Mouse (Mus musculus) thymus, postnatal 0 days (tissue): Measurements from ENCODE around the gene Rimklb. TPM values are rescaled to one million over a fixed set of nuclear protein-coding genes. Genes with fewer than 3 reads are reported as not detected.
"Not testable (repeated sequence)": the region's sequence is repeated elsewhere in the genome, so short reads cannot be mapped to it uniquely, and the experiment has no call there.

Source experiments
- DNase-seq: peaks from one replicate; pipeline ENCODE4 v3.0.0-alpha.2; 2015; ENCODE audit warnings: low spot score
- polyA plus RNA-seq: library from polyadenylated mRNA; unstranded; fragments of >200 nt; fragmentation: Nextera tagmentation; extraction: Ambion mirVana; gene quantifications from 2 replicates; pipeline ENCODE4 v1.2.1, GENCODE M21; 2015

The Rimklb gene
- polyA plus RNA-seq, 1 experiment from 2014 or later = 1.5 TPM

DNA sequence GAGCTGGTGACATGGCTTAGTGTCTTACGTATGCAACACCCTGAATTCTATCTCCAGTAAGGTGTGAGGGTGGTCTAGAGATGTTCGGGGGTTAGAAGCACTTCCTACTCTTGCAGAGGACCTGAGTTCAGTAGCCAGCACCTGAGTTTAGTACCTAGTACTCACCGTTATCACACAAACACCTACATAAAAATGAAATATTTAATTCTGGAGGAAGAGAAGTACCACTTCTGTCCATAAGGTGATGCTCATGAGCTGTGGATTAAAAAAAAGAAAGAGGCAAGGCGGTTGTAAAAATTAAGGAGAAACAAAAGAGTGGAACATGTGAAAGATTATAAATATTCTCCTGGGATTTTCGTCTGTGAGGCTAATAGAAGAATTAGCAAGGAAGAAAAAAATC lies 2.1 kb downstream of the Rimklb start:
- DNase-seq = peak; percentile 18

- no peak for DNase-seq
Measured at GRCm38 (mm10) chr6:122495082-122495881, 3.3 kb downstream of the Rimklb start.

DNA sequence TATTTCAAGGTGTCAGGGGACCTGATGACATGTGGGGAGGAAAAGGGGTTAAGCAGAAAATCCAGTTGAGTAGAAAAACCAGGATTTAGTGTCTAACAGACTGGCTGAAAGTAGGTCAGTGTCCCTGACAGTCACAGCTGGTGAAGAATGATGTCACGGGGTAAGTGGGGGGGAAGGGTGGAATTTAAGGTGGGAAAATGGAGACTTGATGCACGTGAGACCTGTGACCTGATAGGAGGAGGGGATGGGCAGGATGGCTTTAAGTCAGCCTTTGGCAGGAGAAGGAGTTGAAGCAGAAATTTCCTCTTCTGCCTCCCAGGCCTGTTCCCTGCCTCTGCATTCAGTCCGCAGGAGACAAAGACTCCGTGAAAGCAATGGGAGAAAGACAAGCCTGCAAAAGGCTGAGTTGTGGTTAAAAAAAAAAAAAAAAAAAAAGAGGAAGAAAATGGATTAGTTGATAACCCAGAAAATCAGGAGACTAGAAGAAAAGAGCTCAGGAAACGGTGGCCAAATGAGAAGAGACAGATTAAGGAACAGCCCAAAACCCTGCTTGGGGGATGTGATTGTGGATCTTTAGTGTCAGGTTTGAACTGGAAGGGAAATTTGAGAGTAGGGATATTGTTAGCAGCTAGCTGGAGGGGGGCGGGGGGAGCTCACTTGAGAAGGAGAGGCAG lies 4.6 kb downstream of the Rimklb start:
- DNase-seq = no peak

GRCm38 (mm10) chr6:122492479-122492878 lies 6.1 kb downstream of the Rimklb start:
- DNase-seq = no peak

GRCm38 (mm10) chr6:122491557-122491956 lies 7.0 kb downstream of the Rimklb start:
- DNase-seq = no peak

DNA sequence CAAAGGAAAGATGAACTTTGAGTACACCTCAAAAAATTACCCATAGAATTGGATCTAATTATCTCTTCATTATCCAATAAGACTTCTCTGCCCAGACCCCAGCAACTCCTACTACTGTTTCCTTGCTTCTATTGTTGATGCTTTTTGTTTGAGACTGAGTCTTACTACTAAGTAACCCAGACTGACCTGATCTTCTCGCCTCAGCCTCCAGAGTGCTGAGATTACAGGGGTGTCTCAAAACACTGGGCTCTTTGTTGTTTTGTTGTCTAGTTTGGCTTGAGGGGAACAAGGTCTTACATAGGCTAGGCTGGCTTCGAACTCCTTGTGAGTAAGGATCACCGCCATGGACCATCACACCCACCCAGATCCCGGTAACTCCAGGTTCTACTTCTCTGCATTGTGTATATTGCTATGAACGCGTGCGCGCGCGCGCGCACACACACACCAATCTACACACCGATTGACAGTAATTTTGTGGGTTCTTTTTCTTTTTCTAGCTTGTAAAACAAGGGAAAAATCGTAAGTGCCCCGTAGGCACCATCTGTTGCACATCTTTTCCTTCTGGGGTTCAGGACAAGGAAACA lies 7.5 kb downstream of the Rimklb start:
- DNase-seq = no peak

- DNase-seq = peak; percentile 41
Measured at GRCm38 (mm10) chr6:122486297-122487117, 12.1 kb downstream of the Rimklb start.

DNA sequence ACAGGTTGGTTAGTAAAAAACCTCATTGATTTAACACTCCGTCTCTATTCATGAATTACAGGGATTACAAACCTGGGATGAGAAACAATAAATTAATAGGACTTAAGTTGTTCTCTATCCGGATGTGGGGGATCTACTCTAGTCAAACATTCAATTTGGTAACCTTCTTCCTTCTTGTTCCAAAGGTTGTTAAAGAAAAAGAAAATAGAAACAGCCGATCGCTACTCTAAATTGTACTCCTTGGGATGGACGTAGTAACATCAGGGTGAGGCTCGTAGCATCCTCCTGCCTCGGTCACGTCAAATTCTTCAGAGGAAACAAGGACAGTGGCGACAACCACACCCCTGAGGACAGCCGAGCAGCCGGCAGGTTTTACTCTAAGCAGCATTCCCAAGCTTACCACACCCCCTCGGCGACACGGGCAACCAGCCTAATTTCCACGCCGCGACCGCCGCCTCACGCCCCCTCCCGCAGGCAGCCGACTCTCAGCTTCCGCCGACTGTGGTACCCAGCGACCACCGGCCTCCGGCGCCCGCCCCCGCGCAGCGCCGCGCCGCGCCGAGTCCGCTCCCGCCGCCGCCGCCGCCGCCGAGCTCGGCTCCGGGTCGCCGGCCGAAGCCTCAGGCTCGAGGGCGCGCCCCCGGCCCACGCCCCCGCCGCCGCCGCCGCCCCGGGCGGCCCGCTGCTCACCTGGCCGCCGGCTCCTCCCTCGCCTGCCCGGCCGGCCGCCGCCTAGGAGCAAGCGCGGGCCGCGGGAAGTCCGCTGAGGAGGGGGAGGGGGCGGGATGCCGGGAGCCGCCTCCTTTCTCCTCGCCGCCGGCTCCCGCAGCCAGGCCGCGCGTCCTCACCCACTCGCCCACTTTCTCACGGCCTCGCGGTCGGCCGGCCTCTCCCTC lies 12.9 kb downstream of the Rimklb start:
- no peak for DNase-seq

GRCm38 (mm10) chr6:122478062-122478461 lies 20.5 kb downstream of the Rimklb start:
- DNase-seq = no peak

DNA sequence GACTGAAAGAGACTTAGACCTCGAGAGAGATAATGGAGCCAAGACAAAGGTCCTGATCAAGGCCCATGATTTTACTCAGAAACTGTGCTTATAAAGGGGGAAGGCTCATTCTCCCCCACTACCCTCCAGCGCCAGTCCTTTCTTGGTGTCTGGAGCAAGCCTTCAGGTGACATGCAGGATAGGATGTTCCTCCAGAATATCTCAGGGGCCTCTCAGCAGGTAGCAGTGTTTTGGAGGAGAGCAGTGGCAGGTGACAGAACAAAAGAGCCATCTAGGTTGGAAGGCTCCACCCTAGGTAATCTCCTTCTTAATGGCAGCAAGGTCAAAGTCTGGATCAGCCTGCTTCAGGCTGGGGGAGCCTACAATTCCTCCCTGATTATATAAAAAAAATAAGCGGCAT lies 27.1 kb downstream of the Rimklb start:
- DNase-seq = not testable (repeated sequence)

GRCm38 (mm10) chr6:122470240-122470639 lies 28.3 kb downstream of the Rimklb start:
- no peak for DNase-seq

DNA sequence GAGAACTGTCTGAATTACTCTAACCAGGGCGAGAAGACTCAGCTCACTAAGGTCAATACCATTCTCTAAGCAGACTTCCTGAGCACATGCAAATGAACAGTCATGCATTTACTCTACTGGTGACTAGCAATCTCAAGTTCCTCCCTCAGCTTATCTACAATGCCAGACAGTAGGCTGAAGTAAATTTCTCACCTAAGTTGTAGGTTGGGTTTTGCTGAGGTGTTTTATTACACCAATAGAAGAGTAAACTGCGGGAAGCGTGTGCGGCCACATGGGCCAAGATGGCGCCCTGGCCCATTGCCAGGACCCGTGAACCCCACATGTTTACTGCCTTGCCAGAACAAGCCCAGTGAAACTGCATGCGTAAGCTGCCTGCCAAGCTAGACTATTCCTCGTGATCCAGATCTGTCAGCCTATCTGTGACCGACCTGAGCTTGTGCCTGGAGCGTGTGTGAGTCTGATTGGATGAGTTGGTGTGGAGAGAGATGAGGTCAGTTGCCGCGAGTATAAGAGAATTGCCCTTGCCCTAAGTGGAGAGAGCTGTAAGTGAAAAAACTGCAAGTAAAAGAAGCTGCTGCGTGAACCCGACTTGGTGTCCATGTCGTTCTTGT lies 29.4 kb downstream of the Rimklb start:
- no peak for DNase-seq

GRCm38 (mm10) chr6:122466092-122466713 lies 32.4 kb downstream of the Rimklb start:
- DNase-seq = no peak

DNA sequence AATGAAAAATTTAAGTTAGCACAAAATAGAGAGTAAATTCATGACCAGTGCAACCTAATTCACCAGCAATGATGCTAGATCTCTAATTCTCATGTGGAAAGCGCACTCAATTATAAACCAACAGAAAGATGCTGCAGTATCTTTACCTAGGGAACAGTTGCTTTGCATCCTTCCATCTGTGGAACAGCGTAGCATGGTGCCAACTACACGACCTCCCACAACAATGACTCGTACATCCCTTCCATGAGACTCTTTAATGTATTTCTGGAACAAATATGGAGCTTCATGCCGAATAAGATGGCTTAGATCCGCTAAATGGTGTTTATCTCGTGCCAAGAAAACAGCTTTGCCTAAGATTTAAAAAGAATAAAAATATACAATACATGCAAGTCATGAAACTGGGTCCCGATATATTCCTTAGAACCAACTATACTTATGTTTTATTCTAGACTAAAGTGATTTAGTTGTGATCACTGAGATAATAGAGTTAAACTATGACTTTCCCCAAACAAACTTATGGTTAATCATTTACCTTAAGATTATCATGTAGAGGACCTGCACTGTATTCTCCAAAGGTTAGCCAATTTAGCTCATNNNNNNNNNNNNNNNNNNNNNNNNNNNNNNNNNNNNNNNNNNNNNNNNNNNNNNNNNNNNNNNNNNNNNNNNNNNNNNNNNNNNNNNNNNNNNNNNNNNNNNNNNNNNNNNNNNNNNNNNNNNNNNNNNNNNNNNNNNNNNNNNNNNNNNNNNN lies 39.4 kb downstream of the Rimklb start:
- no peak for DNase-seq

DNA sequence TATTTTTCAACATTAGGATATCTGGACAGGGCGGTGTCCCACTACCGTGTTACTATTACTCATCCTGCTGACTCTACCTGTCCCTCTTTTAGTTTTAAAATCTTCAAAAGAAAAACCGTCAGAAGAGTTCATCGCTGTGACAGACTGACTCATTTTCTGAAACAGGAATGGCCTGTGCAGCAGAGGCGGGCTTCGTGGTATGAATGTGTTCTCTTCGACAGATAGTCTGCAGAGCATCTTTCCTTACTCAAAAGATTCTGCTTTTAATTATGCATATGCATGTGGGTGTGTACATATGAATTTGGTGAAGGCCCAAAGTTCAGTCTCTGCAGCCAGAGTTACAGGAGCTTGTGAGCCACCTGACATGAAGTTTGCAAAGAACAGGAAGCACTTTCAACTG lies 50.7 kb downstream of the Rimklb start:
- no peak for DNase-seq

DNA sequence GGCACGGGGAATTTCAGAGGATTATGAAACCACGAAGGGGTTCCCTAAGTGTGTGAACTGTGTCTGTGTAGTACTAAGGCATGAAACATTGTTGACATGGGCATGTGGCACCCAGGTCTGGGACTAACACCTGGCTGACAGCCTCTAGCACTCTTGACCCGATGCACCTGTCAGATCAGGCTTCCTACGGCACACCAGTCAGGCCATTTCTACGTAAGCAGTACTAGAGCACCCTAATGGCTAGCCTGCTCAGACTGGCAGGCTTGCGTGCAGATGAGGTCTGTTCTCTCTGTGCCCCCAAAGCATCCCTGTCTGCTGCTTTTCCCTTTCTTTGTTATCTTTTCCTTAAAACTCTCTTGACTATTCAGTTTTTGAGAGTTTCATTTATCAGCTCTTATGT lies 53.3 kb downstream of the Rimklb start:
- DNase-seq = no peak

DNA sequence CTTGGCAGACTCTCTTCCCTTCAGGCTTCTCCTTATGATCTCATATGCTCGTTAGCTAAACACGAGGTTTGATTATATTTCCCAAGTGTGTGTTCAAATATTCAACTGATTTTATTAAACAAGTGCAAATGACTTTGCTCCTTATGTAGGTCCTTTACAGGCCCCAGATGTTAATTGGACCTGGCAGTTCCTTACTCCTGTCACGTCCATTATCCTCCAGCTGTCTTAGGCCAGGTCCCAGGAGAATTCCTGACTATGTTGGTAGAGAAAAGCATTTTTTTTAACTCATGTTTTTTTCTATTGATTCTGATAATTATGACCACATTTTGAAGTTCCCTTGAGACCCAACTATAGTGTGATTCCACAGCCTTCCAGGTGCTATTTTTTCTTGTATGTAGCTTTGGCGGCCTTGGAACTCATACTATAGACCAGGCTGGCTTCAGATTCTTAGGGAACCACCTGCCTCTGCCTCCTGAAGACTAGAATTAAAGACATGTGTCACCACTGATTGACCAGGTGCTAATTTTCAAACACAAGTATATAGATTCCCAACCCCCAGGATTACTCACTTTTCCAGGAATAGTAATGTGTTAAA lies 57.8 kb downstream of the Rimklb start:
- no peak for DNase-seq

DNA sequence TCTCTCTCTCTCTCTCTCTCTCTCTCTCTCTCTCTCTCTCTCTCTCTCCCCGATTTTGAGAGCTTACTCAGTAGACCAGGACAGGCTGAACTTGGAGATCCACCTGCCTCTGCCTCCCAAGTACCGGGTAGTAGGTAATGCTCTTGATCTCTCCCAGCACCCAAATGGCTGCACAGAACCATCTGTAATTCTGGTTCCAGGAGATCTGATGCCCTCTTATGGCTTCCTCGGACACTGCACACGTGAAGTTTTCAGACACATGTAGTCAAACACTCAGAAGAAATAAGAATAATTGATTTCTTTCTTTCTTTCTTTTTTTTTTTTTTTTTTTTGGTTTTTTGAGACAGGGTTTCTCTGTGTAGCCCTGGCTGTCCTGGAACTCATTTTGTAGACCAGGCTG lies 59.3 kb downstream of the Rimklb start:
- DNase-seq = no peak

DNA sequence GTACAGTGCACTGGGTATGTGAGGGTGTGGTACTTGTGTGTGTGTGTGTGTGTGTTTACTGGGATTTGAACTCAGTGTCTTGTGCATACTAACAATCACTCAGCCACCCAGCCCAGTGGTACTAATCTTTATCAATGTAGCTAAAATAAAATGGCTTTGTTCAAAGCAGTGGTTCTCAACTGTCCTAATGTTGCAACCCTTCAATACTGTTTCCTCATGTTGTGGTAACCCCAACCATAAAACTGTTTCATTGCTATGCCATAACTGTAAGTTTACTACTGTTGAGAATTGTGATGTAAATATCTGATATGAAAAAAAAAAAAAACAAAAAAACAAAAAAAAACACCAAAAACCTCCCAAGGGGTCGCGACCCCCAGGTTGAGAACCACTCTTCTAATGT lies 63.3 kb downstream of the Rimklb start:
- no peak for DNase-seq
